Mouse (Mus musculus) layer of hippocampus, adult 11-12 months (tissue): ENCODE measurements around the gene Ube2q2.
A peak's percentile ranks its signal among the peaks of the same experiment; 100 is the strongest.
"Not testable (repeated sequence)": the region's sequence is repeated elsewhere in the genome, so short reads cannot be mapped to it uniquely, and the experiment has no call there.

Experiments used
- DNase-seq: peaks from one replicate; pipeline ENCODE4 v3.0.0; 2022; ENCODE audit warnings: low spot score

Ube2q2 gene

GRCm38 (mm10) chr9:55172195-55172685 is 23.6 kb downstream of the Ube2q2 start:
- no peak for DNase-seq

- no peak for DNase-seq
Observed at GRCm38 (mm10) chr9:55174235-55174634, 25.6 kb downstream of the Ube2q2 start.

DNA sequence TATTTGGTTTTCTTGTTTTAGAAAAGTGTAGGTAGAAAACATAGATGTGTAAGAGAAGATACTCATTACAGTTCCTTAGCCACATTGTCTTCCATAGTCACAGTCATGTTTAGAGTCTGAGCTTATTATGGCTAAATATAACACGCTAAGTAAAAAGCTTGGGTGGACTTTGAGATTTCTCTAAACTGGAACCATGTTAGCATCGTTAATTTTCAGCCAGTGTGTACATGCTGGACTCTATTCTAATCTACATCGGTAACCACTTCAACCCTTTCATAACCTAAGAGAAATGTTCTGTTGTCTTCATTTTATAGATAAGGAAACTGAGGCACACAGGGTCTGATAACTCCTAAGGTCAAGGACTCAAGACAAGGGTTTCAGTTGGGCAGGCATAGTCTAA is 47.2 kb downstream of the Ube2q2 start:
- DNase-seq, result no peak

DNA sequence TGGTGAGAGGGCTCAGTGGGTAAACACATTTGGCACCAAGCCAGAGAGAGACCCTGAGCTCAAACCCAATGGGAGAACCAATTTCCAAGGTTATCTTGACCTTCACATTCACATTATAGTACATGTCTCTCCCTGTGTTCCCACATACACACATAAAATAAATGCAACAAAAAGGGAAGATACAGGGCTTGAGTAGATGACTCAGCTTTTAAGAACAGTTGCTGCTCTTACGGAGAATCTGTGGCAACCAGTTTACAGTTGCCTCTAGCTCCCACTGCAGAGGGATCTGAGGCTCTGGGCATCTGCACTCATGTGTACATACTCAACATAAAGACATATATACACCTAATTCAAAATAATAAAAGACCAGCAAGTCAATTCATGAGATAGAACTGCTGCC is 49.6 kb downstream of the Ube2q2 start:
- DNase-seq, result no peak

- DNase-seq, result no peak
Observed at GRCm38 (mm10) chr9:55199348-55199747, 50.7 kb downstream of the Ube2q2 start.

DNA sequence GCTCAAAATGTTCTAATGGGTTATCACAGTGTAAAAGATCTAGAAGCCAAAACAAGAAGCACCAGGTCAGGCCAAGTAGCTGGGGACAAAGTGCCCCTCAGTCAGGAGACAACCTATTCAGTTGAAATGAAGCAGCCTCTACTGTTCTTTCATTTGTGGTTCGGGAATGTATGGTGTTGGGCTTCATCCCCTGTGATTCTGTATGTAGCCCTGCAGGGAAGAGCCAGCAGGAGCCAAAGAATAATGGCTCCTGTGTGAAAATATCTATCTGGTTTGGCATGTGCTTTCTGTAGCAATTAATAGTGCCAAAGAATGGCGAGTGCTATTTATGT is 59.8 kb downstream of the Ube2q2 start:
- DNase-seq, result no peak

DNA sequence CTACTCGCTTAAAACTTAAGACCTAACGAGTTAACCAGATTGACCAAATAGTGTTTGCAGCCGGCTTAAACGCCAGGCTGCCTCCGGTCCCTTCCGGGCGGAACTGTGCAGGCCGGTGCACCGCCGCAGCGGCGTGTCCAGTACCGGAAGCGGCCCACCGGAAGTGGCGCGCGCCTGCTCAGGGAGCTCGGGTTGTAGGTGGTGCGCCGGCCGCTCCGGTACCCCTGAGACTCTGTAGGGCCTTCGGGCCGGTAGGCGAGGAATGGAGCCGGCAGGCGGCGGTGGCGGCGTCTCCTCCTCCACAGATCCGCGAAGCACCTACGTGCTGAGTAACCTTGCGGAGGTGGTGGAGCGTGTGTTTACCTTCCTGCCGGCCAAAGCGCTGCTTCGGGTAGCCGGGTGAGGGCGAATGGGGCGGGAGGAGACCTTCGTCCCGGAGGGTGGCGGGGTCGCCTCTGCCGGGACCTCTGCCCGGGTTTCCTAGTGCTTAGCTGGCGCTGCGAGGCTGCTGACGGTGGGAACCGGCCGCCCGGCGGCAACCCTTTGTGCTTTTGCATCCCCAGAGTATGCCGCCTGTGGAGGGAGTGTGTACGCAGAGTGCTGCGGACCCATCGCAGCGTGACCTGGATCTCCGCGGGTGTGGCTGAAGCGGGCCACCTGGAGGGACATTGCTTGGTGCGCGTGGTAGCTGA is 60.3 kb downstream of the Ube2q2 start, which contains the start of gene Fbxo22:
Gene Fbxo22 (plus strand): TSS at position 136 of the 692 bp plus-strand sequence.
- peak; percentile 80 for DNase-seq

- no peak for DNase-seq
Observed at GRCm38 (mm10) chr9:55211611-55212010, 63.0 kb downstream of the Ube2q2 start.

- DNase-seq, result no peak
Observed at GRCm38 (mm10) chr9:55213396-55213795, 64.7 kb downstream of the Ube2q2 start.

GRCm38 (mm10) chr9:55215056-55215455 is 66.4 kb downstream of the Ube2q2 start:
- no peak for DNase-seq

DNA sequence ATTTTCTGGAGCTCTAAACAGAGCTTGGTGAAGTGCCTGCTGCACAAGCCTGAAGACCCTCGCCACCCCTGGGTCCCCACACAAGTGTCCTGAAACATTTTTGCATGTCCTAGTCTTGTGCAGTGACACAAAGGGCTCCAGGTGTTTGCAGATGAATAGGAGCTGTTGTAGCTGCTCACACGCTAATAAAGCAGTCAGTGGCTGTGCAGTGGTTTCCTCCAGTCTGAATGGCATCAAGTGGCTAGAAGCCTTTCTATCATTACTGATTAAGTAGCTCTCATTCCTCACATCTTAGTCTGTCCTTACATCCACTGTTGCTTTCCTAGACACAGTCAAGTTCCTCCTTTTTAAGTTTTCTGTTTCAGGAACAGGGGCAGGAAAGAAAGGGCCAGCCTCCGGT is 67.0 kb downstream of the Ube2q2 start:
- no peak for DNase-seq

DNA sequence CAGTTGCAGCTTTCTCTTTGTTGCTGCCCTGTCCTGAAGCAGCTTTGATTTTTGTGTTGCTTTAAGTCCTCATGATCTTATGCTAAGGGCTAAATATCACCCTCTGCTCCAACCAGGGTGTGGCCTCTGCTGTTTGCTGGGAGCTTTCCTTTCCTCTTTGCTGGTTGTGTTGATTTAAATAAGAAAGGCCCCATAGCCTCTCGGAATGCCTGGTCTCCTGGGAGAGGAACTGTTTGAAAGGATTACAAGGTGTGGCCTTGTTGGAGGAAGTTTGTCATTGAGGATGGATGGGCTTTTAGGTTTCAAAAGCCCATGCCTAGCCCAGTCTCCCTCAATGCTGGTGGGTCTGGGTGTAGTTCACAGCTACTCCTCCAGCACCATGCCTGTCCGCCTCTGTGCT is 67.4 kb downstream of the Ube2q2 start:
- DNase-seq, result no peak

- DNase-seq, result no peak
Observed at GRCm38 (mm10) chr9:55217381-55217780, 68.7 kb downstream of the Ube2q2 start.

GRCm38 (mm10) chr9:55225165-55225737 is 76.6 kb downstream of the Ube2q2 start:
- no peak for DNase-seq

GRCm38 (mm10) chr9:55226251-55226650 is 77.6 kb downstream of the Ube2q2 start:
- peak; percentile 37 for DNase-seq

- DNase-seq, result no peak
Observed at GRCm38 (mm10) chr9:55228149-55228548, 79.5 kb downstream of the Ube2q2 start.

GRCm38 (mm10) chr9:55229010-55229409 is 80.4 kb downstream of the Ube2q2 start:
- no peak for DNase-seq

GRCm38 (mm10) chr9:55231544-55231943 is 82.9 kb downstream of the Ube2q2 start:
- no peak for DNase-seq

GRCm38 (mm10) chr9:55232110-55232509 is 83.5 kb downstream of the Ube2q2 start:
- DNase-seq, result no peak

- no peak for DNase-seq
Observed at GRCm38 (mm10) chr9:55232586-55232985, 83.9 kb downstream of the Ube2q2 start.

- not testable (repeated sequence) for DNase-seq
Observed at GRCm38 (mm10) chr9:55233076-55233475, 84.4 kb downstream of the Ube2q2 start.

- no peak for DNase-seq
Observed at GRCm38 (mm10) chr9:55236235-55237165, 87.8 kb downstream of the Ube2q2 start.

- DNase-seq, result no peak
Observed at GRCm38 (mm10) chr9:55240852-55241251, 92.2 kb downstream of the Ube2q2 start.
